Mouse (Mus musculus) testis, adult 2 months (tissue): ENCODE measurements at regions not wholly inside any gene's neighbourhood (a gene's known extent, or its start where the extent isn't known, plus 50 kb on each side); places are given as distances from the start of the nearest gene placed in this dataset.

Experiments used
- CTCF ChIP-seq: fragments of 200-500 bp; IDR thresholded peaks from 2 replicates; pipeline ENCODE4 v1.5.1; 2012; ENCODE audit warnings: low read depth, mild to moderate bottlenecking, inconsistent platforms, low read length, moderate library complexity; ENCODE audit not compliant: control insufficient read depth, insufficient read depth, insufficient replicate concordance
- POLR2A ChIP-seq: fragments of 200-500 bp; IDR thresholded peaks from 2 replicates; pipeline ENCODE4 v1.6.1; 2012; ENCODE audit warnings: low read depth, mild to moderate bottlenecking, inconsistent platforms, low read length, moderate library complexity; ENCODE audit not compliant: control insufficient read depth

GRCm38 (mm10) chr11:112850532-112851272 is 68.7 kb downstream of the Sox9 start:
- TF ChIP-seq CTCF (no peak), POLR2A (no peak)
